Mouse (Mus musculus) stomach, embryonic 14.5 days (tissue): ENCODE results near the gene Irf7. TPM values are rescaled to one million over a fixed set of nuclear protein-coding genes. Genes with fewer than 3 reads are reported as not detected.

Source experiments
- ATAC-seq: fragments of 200-750 bp; cut with Nextera tagmentation; 2 replicates; pipeline ENCODE4 v1.8.0; 2017; ENCODE audit warnings: low read depth, moderate TSS enrichment; ENCODE audit not compliant: insufficient number of reproducible peaks, insufficient read depth, low FRiP score
- H3K27ac ChIP-seq: fragments of 300-500 bp; sonication (generic); 2 replicates; pipeline ENCODE4 v1.5.1; 2014; ENCODE audit warnings: mild to moderate bottlenecking, low read length, moderate library complexity, mixed read lengths
- H3K27me3 ChIP-seq: fragments of 300-500 bp; sonication (generic); 2 replicates; pipeline ENCODE4 v1.6.1; 2014; ENCODE audit warnings: low read length, control low read depth, mixed read lengths; ENCODE audit not compliant: control insufficient read depth, insufficient read depth
- H3K36me3 ChIP-seq: fragments of 300-500 bp; sonication (generic); 2 replicates; pipeline ENCODE4 v1.6.1; 2014; ENCODE audit warnings: mild to moderate bottlenecking, control low read depth, low read length, moderate library complexity, mixed read lengths; ENCODE audit not compliant: control insufficient read depth, insufficient read depth
- H3K4me1 ChIP-seq: fragments of 300-500 bp; sonication (generic); 2 replicates; pipeline ENCODE4 v1.6.1; 2014; ENCODE audit warnings: low read length, control low read depth, mixed read lengths; ENCODE audit not compliant: control insufficient read depth, insufficient read depth
- H3K4me2 ChIP-seq: fragments of 300-500 bp; sonication (generic); replicated peaks from 2 replicates; pipeline ENCODE4 v1.6.1; 2014; ENCODE audit warnings: low read depth, low read length, control low read depth
- H3K4me3 ChIP-seq: fragments of 300-500 bp; sonication (generic); 2 replicates; pipeline ENCODE4 v1.5.1; 2014; ENCODE audit warnings: low read depth, low read length, control low read depth
- H3K9ac ChIP-seq: fragments of 300-500 bp; sonication (generic); replicated peaks from 2 replicates; pipeline ENCODE4 v1.6.1; 2014; ENCODE audit warnings: low read depth, mild to moderate bottlenecking, control low read depth, low read length, moderate library complexity, mixed read lengths
- H3K9me3 ChIP-seq: fragments of 300-500 bp; sonication (generic); 2 replicates; pipeline ENCODE4 v1.6.1; 2016; ENCODE audit warnings: low read depth, low read length, control low read depth; ENCODE audit not compliant: control insufficient read depth
- WGBS: fragments of 180-500 bp; shearing (Covaris S2); extraction: QIAGEN DNeasy Blood & Tissue Kit; methylation state at CpG from one replicate; pipeline ENCODE4 v1.1.7; 2014; 5-methylcytosine and 5-hydroxymethylcytosine counted together
- polyA plus RNA-seq: library from polyadenylated mRNA; unstranded; fragments of >200 nt; fragmentation: Nextera tagmentation; extraction: Ambion mirVana; gene quantifications from 2 replicates; pipeline ENCODE4 v1.2.1, GENCODE M21; 2014

The Irf7 gene
- polyA plus RNA-seq, result 1.4 and 1.6 TPM in 2 replicates

GRCm38 (mm10) chr7:141265739-141266561 is at the start of gene Irf7:
TSS of gene Irf7 (minus strand) at chr7:141266481.
- Histone ChIP-seq H3K4me3 (peak within 1 kb of the TSS; percentile 53), H3K9ac (peak within 1 kb of the TSS; percentile 38; the same call in 1 of the 2 replicates), H3K36me3 (peaks cover 29% of the 10 kb centered on the region), H3K4me1 (0 out of 2 replicates have a peak, but pooled peaks cover 2% of the 10 kb centered on the region), H3K27me3 (no peaks in the 10 kb centered on the region), H3K9me3 (no peaks in the 10 kb centered on the region), H3K27ac (no peak within 1 kb of the TSS), H3K4me2 (peak within 1 kb of the TSS; percentile 78)
- peak; percentile 21; the same call in 1 of the 2 replicates for ATAC-seq
- WGBS, result 12% methylated on average over 25 of the region's 25 CpGs

GRCm38 (mm10) chr7:141315974-141316373 is 49.7 kb upstream of the Irf7 start:
- no peaks in the 10 kb centered on the region for H3K4me1 ChIP-seq
- no peaks in the 10 kb centered on the region for H3K27me3 ChIP-seq
- no peak overlapping the region for H3K9ac ChIP-seq
- no peak for ATAC-seq
- H3K9me3 ChIP-seq, result no peaks in the 10 kb centered on the region
- WGBS, result 78% methylated on average over 5 of the region's 5 CpGs
- no peak overlapping the region for H3K4me3 ChIP-seq
- no peak overlapping the region for H3K27ac ChIP-seq
- H3K36me3 ChIP-seq, result peaks cover 86% of the 10 kb centered on the region
- no peak overlapping the region for H3K4me2 ChIP-seq

- Histone ChIP-seq H3K27ac (no peak overlapping the region), H3K4me2 (no peak overlapping the region), H3K36me3 (peaks cover 87% of the 10 kb centered on the region), H3K9me3 (no peaks in the 10 kb centered on the region), H3K9ac (no peak overlapping the region), H3K4me3 (no peak overlapping the region), H3K27me3 (no peaks in the 10 kb centered on the region), H3K4me1 (no peaks in the 10 kb centered on the region)
- 89% methylated on average over 8 of the region's 8 CpGs for WGBS
- ATAC-seq, result no peak
Observed at GRCm38 (mm10) chr7:141315076-141315475, 48.8 kb upstream of the Irf7 start.

- no peak overlapping the region for H3K4me2 ChIP-seq
- WGBS, result 96% methylated on average over 2 of the region's 2 CpGs
- H3K4me1 ChIP-seq, result no peaks in the 10 kb centered on the region
- no peaks in the 10 kb centered on the region for H3K27me3 ChIP-seq
- H3K9me3 ChIP-seq, result no peaks in the 10 kb centered on the region
- ATAC-seq, result no peak
- H3K9ac ChIP-seq, result no peak overlapping the region
- H3K27ac ChIP-seq, result no peak overlapping the region
- H3K4me3 ChIP-seq, result no peak overlapping the region
- peaks cover 91% of the 10 kb centered on the region for H3K36me3 ChIP-seq
Observed at GRCm38 (mm10) chr7:141314416-141314815, 48.1 kb upstream of the Irf7 start.

GRCm38 (mm10) chr7:141304537-141304936 is 38.3 kb upstream of the Irf7 start:
- H3K9ac ChIP-seq, result no peak overlapping the region
- H3K4me2 ChIP-seq, result no peak overlapping the region
- H3K4me3 ChIP-seq, result no peak overlapping the region
- H3K27me3 ChIP-seq, result no peaks in the 10 kb centered on the region
- WGBS, result 84% methylated on average over 4 of the region's 4 CpGs
- no peak overlapping the region for H3K27ac ChIP-seq
- no peaks in the 10 kb centered on the region for H3K4me1 ChIP-seq
- H3K9me3 ChIP-seq, result no peaks in the 10 kb centered on the region
- peaks cover 77% of the 10 kb centered on the region for H3K36me3 ChIP-seq
- ATAC-seq, result no peak

GRCm38 (mm10) chr7:141302702-141303268 is 36.5 kb upstream of the Irf7 start:
- Histone ChIP-seq H3K4me3 (no peak overlapping the region), H3K4me1 (no peaks in the 10 kb centered on the region), H3K36me3 (peaks cover 63% of the 10 kb centered on the region), H3K9me3 (no peaks in the 10 kb centered on the region), H3K27me3 (no peaks in the 10 kb centered on the region), H3K27ac (no peak overlapping the region), H3K9ac (no peak overlapping the region), H3K4me2 (no peak overlapping the region)
- ATAC-seq, result no peak
- WGBS, result 86% methylated on average over 1 of the region's 1 CpGs

- no peak overlapping the region for H3K27ac ChIP-seq
- no peak overlapping the region for H3K9ac ChIP-seq
- no peaks in the 10 kb centered on the region for H3K9me3 ChIP-seq
- H3K27me3 ChIP-seq, result no peaks in the 10 kb centered on the region
- no peaks in the 10 kb centered on the region for H3K4me1 ChIP-seq
- H3K4me2 ChIP-seq, result no peak overlapping the region
- H3K36me3 ChIP-seq, result peaks cover 57% of the 10 kb centered on the region
- H3K4me3 ChIP-seq, result no peak overlapping the region
- no peak for ATAC-seq
- WGBS, result 96% methylated on average over 9 of the region's 9 CpGs
Observed at GRCm38 (mm10) chr7:141301386-141301785, 35.1 kb upstream of the Irf7 start.

- H3K36me3 ChIP-seq, result peaks cover 37% of the 10 kb centered on the region
- 0 out of 2 replicates have a peak, but pooled peaks cover 6% of the 10 kb centered on the region for H3K4me1 ChIP-seq
Observed at GRCm38 (mm10) chr7:141299175-141299574, 32.9 kb upstream of the Irf7 start.

More at GRCm38 (mm10) chr7:141299175-141299574, 32.9 kb upstream of the Irf7 start:
- no peak overlapping the region for H3K4me2 ChIP-seq
- H3K9ac ChIP-seq, result no peak overlapping the region
- H3K27me3 ChIP-seq, result peaks cover 12% of the 10 kb centered on the region; the same call in 1 of the 2 replicates
- 94% methylated on average over 8 of the region's 8 CpGs for WGBS
- no peaks in the 10 kb centered on the region for H3K9me3 ChIP-seq
- H3K27ac ChIP-seq, result no peak overlapping the region
- no peak for ATAC-seq
- H3K4me3 ChIP-seq, result no peak overlapping the region
